Mouse (Mus musculus): ENCODE measurements at regions not wholly inside any gene's neighbourhood (a gene's known extent, or its start where the extent isn't known, plus 50 kb on each side); places are given as distances from the start of the nearest gene placed in this dataset.
"Not testable (repeated sequence)": the region's sequence is repeated elsewhere in the genome, so short reads cannot be mapped to it uniquely, and the experiment has no call there.

DNA sequence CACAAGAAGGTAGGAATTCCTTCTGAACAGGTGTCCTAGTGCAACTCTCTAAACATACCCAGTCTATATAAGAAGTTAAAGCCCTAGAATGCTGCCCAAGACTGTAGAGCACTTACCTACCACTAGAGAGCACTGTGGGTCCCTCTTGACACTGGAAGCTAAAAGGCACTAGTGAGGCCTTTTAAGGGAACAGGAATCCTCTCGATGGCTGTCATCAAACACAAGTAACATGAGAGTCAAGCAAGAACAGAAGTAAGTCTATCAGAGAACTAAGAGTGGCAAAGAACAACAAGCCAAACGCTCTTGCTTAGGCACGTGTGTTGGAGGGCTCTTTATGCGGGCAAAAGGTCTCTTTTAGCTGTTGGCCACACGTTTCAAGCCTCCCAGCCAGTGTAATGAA is 123.8 kb upstream of the G530012D18Rik start:
- DNase-seq (ENCODE audit: low read depth) = not testable (repeated sequence)

GRCm38 (mm10) chr1:85453350-85453749 is 122.1 kb upstream of the G530012D18Rik start:
- not testable (repeated sequence) for DNase-seq (ENCODE audit: low read depth)

DNA sequence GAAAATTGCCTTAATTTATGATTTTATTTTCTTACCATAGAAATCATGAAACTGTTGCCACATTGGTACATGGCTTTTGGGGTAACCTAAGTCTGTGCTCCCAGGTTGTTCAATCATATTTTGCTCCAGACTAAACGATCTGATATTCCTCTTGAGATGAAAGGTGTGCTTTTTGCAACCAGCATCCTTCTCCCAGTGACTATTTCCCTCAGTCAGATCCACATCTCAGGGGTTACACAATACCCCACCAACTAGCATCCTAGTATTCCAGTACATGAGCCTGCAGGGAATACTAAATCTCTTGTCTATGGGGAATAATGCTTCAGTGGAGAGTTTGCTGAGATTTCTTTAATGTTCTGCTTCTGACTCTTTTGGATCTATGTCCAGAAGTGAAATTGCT is 118.8 kb upstream of the G530012D18Rik start:
- DNase-seq (ENCODE audit: low read depth) = not testable (repeated sequence)

GRCm38 (mm10) chr1:85457731-85458130 is 117.7 kb upstream of the G530012D18Rik start:
- not testable (repeated sequence) for DNase-seq (ENCODE audit: low read depth)

GRCm38 (mm10) chr1:85462121-85462520 is 113.4 kb upstream of the G530012D18Rik start:
- not testable (repeated sequence) for DNase-seq (ENCODE audit: low read depth)

DNA sequence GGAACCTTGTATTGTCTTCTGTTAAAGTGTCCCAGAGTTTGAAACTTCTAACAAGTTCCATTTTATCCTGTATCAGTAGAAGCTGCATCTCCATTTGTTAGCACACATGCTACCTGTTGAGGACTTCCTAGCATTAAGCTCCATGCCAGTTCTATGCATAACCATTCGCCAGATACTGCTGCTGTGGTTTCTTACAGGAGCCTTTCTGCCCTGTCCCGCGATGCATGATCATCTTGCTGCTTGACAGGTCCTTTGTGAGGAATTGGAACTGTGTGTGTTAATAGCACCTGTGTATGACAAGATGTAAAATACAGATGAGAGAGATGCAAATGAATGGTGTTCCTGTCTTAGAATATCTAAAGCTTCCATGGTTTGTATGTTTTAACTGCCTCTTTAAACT is 96.4 kb upstream of the G530012D18Rik start:
- DNase-seq (ENCODE audit: low read depth) = not testable (repeated sequence)

DNA sequence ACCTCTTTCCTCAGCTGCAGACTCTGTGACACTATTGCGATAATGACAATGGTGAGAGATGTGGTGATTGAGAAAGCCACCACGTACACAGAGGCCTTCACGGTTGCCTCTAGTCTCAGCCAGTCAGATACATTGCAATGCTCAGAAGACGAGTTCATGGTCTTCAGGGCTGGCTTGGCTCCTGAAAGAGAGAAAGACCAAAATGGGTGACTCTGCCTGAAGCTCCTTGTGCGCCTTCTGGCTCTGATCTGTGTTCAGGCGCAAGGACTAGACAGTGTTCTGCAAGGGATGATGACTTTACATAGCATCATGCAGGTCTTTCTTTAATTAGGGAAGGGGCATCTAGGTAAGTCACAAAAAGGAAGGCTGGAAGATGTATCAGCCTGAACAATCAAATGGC is 90.5 kb upstream of the G530012D18Rik start:
- not testable (repeated sequence) for DNase-seq (ENCODE audit: low read depth)

GRCm38 (mm10) chr1:85499931-85500330 is 75.5 kb upstream of the G530012D18Rik start:
- peak; percentile 3 for DNase-seq (ENCODE audit: low read depth)

GRCm38 (mm10) chr1:85501278-85501677 is 74.2 kb upstream of the G530012D18Rik start:
- not testable (repeated sequence) for DNase-seq (ENCODE audit: low read depth)
